Mouse (Mus musculus) small intestine, adult 2 months (tissue): ENCODE results near the gene Mfsd4b4. TPM values are rescaled to one million over a fixed set of nuclear protein-coding genes. Genes with fewer than 3 reads are reported as not detected.

Source experiments
- H3K27ac ChIP-seq: fragments of 200-500 bp; 2 replicates; pipeline ENCODE4 v1.5.1; 2012; ENCODE audit warnings: low read depth, low read length, control low read depth, inconsistent platforms; ENCODE audit not compliant: insufficient read depth
- H3K27me3 ChIP-seq: fragments of 200-500 bp; 2 replicates; pipeline ENCODE4 v1.6.1; 2012; ENCODE audit warnings: mild to moderate bottlenecking, moderate library complexity, low read length, inconsistent platforms; ENCODE audit not compliant: control insufficient read depth, insufficient read depth
- H3K36me3 ChIP-seq: fragments of 200-500 bp; 2 replicates; pipeline ENCODE4 v1.6.1; 2012; ENCODE audit warnings: mild to moderate bottlenecking, low read length, control low read depth, inconsistent platforms; ENCODE audit not compliant: control insufficient read depth, insufficient read depth
- H3K4me1 ChIP-seq: fragments of 200-500 bp; 2 replicates; pipeline ENCODE4 v1.6.1; 2012; ENCODE audit warnings: low read length, inconsistent platforms, mixed read lengths; ENCODE audit not compliant: control insufficient read depth, insufficient read depth, insufficient read length
- H3K4me3 ChIP-seq: fragments of 200-500 bp; 2 replicates; pipeline ENCODE4 v1.5.1; 2012; ENCODE audit warnings: low read depth, mild to moderate bottlenecking, control low read depth, inconsistent platforms, low read length, moderate library complexity
- CTCF ChIP-seq: fragments of 200-500 bp; IDR thresholded peaks from 2 replicates; pipeline ENCODE4 v1.5.1; 2012; ENCODE audit warnings: low read depth, mild to moderate bottlenecking, control low read depth, inconsistent platforms, low read length, moderate library complexity, mixed read lengths; ENCODE audit not compliant: insufficient replicate concordance, insufficient read length; ENCODE audit errors: extremely low read depth
- POLR2A ChIP-seq: fragments of 200-500 bp; IDR thresholded peaks from 2 replicates; pipeline ENCODE4 v1.6.1; 2012; ENCODE audit warnings: low read depth, mild to moderate bottlenecking, control low read depth, inconsistent platforms, low read length, moderate library complexity
- WGBS: fragments of 180-500 bp; shearing (Covaris S2); methylation state at CpG from one replicate; pipeline ENCODE4 v1.1.7; 2018; 5-methylcytosine and 5-hydroxymethylcytosine counted together
- polyA plus RNA-seq: library from polyadenylated mRNA; depleted of rRNA; stranded (reverse); fragments of >200 nt; gene quantifications from 2 replicates; pipeline ENCODE4 v1.2.3, GENCODE M21; 2012; rRNA removed

The Mfsd4b4 gene
- polyA plus RNA-seq, 1 experiment: 0.52 TPM

DNA sequence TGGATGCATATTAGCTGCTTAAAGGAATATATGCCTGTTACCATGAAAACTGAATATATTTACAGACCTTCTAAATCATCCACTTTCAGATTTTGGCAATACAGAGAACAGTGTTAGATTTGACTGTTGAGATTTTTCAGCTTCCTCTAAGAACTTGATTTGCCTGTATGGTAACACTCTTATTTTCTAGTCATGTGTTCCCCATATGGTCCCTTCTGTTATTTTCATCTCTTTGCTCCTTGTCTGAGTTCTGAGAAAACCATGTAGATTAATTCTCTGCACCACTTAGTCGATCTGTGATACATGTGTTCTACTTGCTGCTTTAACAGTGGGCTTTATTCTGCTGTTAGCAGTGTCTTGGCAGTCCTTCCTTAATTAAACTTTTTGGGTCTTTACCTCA, 56.4 kb downstream of the Mfsd4b4 start:
- TF ChIP-seq CTCF: no peak
- no peak for TF ChIP-seq POLR2A
- Histone ChIP-seq H3K27ac (no peak overlapping the region), H3K27me3 (no peaks in the 10 kb centered on the region), H3K4me1 (no peaks in the 10 kb centered on the region), H3K4me3 (no peak overlapping the region), H3K36me3 (peaks cover 19% of the 10 kb centered on the region)
- WGBS: 86% methylated on average over 1 of the region's 1 CpGs

Other genes starting within 250 kb of the Mfsd4b4 start
- gene Rev3l, start 167.1 kb downstream of the Mfsd4b4 start, polyA plus RNA-seq: 1.9 and 3.9 TPM in 2 replicates
- 6.4 and 21.7 TPM in 2 replicates for gene Mfsd4b2, start 27.7 kb upstream of the Mfsd4b4 start, polyA plus RNA-seq
- gene Mfsd4b3, start 60.9 kb upstream of the Mfsd4b4 start, polyA plus RNA-seq: 8.2 and 13.3 TPM in 2 replicates
- 0.46 and 0.74 TPM in 2 replicates for gene Mfsd4b5, start 87.4 kb upstream of the Mfsd4b4 start, polyA plus RNA-seq
- gene Mfsd4b1, start 126.0 kb upstream of the Mfsd4b4 start, polyA plus RNA-seq: 0.05 TPM in 1 of 2 replicates, not detected in the other
- 35.1 and 114 TPM in 2 replicates for gene Slc16a10, start 243.0 kb upstream of the Mfsd4b4 start, polyA plus RNA-seq